Mouse (Mus musculus): Measurements from ENCODE around the gene Alpk3. TPM values are rescaled to one million over a fixed set of nuclear protein-coding genes. Genes with fewer than 3 reads are reported as not detected.

Alpk3 gene
- total RNA-seq, 2 experiments from 2014 or later, result not detected

- no peak for ATAC-seq (replicated peaks; ENCODE audit: low FRiP score, poor library complexity, severe bottlenecking)
Observed at GRCm38 (mm10) chr7:81072463-81072862, 15.1 kb downstream of the Alpk3 start.

GRCm38 (mm10) chr7:81073273-81073672 lies 15.9 kb downstream of the Alpk3 start:
- ATAC-seq (replicated peaks; ENCODE audit: low FRiP score, poor library complexity, severe bottlenecking), result no peak

- ATAC-seq (replicated peaks; ENCODE audit: low FRiP score, poor library complexity, severe bottlenecking), result no peak
Observed at GRCm38 (mm10) chr7:81074546-81074945, 17.1 kb downstream of the Alpk3 start.

- no peak for ATAC-seq (replicated peaks; ENCODE audit: low FRiP score, poor library complexity, severe bottlenecking)
Observed at GRCm38 (mm10) chr7:81075299-81075698, 17.9 kb downstream of the Alpk3 start.

GRCm38 (mm10) chr7:81075732-81076131 lies 18.3 kb downstream of the Alpk3 start:
- ATAC-seq (replicated peaks; ENCODE audit: low FRiP score, poor library complexity, severe bottlenecking), result 0 out of 2 replicates have a peak, but pooled peaks have one; percentile 26

- no peak for ATAC-seq (replicated peaks; ENCODE audit: low FRiP score, poor library complexity, severe bottlenecking)
Observed at GRCm38 (mm10) chr7:81077009-81077408, 19.6 kb downstream of the Alpk3 start.

GRCm38 (mm10) chr7:81078740-81079139 lies 21.3 kb downstream of the Alpk3 start:
- ATAC-seq (replicated peaks; ENCODE audit: low FRiP score, poor library complexity, severe bottlenecking), result no peak

GRCm38 (mm10) chr7:81093420-81093965 lies 36.1 kb downstream of the Alpk3 start:
- no peak for ATAC-seq (replicated peaks; ENCODE audit: low FRiP score, poor library complexity, severe bottlenecking)

GRCm38 (mm10) chr7:81094104-81094757 lies 36.8 kb downstream of the Alpk3 start:
- ATAC-seq (replicated peaks; ENCODE audit: low FRiP score, poor library complexity, severe bottlenecking), result no peak

- no peak for ATAC-seq (replicated peaks; ENCODE audit: low FRiP score, poor library complexity, severe bottlenecking)
Observed at GRCm38 (mm10) chr7:81100341-81100740, 42.9 kb downstream of the Alpk3 start.

GRCm38 (mm10) chr7:81102854-81103253 lies 45.5 kb downstream of the Alpk3 start:
- ATAC-seq (replicated peaks; ENCODE audit: low FRiP score, poor library complexity, severe bottlenecking), result no peak

GRCm38 (mm10) chr7:81105525-81105924 lies 48.1 kb downstream of the Alpk3 start:
- ATAC-seq (replicated peaks; ENCODE audit: low FRiP score, poor library complexity, severe bottlenecking), result no peak

GRCm38 (mm10) chr7:81108226-81108625 lies 50.8 kb downstream of the Alpk3 start:
- ATAC-seq (replicated peaks; ENCODE audit: low FRiP score, poor library complexity, severe bottlenecking), result no peak

GRCm38 (mm10) chr7:81109717-81110651 lies 52.6 kb downstream of the Alpk3 start:
- no peak for ATAC-seq (replicated peaks; ENCODE audit: low FRiP score, poor library complexity, severe bottlenecking)

- ATAC-seq (replicated peaks; ENCODE audit: low FRiP score, poor library complexity, severe bottlenecking), result no peak
Observed at GRCm38 (mm10) chr7:81110791-81111190, 53.4 kb downstream of the Alpk3 start.

- no peak for ATAC-seq (replicated peaks; ENCODE audit: low FRiP score, poor library complexity, severe bottlenecking)
Observed at GRCm38 (mm10) chr7:81111729-81112128, 54.3 kb downstream of the Alpk3 start.

- ATAC-seq (replicated peaks; ENCODE audit: low FRiP score, poor library complexity, severe bottlenecking), result no peak
Observed at GRCm38 (mm10) chr7:81112686-81113360, 55.4 kb downstream of the Alpk3 start.

GRCm38 (mm10) chr7:81114555-81114954 lies 57.2 kb downstream of the Alpk3 start, which contains the start of gene Slc28a1:
TSS of gene Slc28a1 (plus strand) at chr7:81114799.
- no peak for ATAC-seq (replicated peaks; ENCODE audit: low FRiP score, poor library complexity, severe bottlenecking)

- ATAC-seq (replicated peaks; ENCODE audit: low FRiP score, poor library complexity, severe bottlenecking), result no peak
Observed at GRCm38 (mm10) chr7:81121099-81121498, 63.7 kb downstream of the Alpk3 start.

- no peak for ATAC-seq (replicated peaks; ENCODE audit: low FRiP score, poor library complexity, severe bottlenecking)
Observed at GRCm38 (mm10) chr7:81122808-81123207, 65.4 kb downstream of the Alpk3 start.
